Mouse (Mus musculus) thymus, adult 2 months (tissue): ENCODE measurements at regions not wholly inside any gene's neighbourhood (a gene's known extent, or its start where the extent isn't known, plus 50 kb on each side); places are given as distances from the start of the nearest gene placed in this dataset.

Source experiments
- DNase-seq: peaks from one replicate; pipeline ENCODE4 v3.0.0; 2021
- H3K27ac ChIP-seq: fragments of 200-500 bp; 2 replicates; pipeline ENCODE4 v1.5.1; 2012; ENCODE audit warnings: low read length, control low read depth; ENCODE audit not compliant: control insufficient read depth, insufficient read depth
- H3K27me3 ChIP-seq: fragments of 200-500 bp; 2 replicates; pipeline ENCODE4 v1.6.1; 2012; ENCODE audit warnings: mild to moderate bottlenecking, low read length, moderate library complexity, mixed read lengths; ENCODE audit not compliant: control insufficient read depth, insufficient read depth
- H3K36me3 ChIP-seq: fragments of 200-500 bp; 2 replicates; pipeline ENCODE4 v1.6.1; 2012; ENCODE audit warnings: mild to moderate bottlenecking, low read length, moderate library complexity; ENCODE audit not compliant: control insufficient read depth, insufficient read depth
- H3K4me1 ChIP-seq: fragments of 200-500 bp; replicated peaks from 2 replicates; pipeline ENCODE4 v1.6.1; 2012; ENCODE audit warnings: low read length; ENCODE audit not compliant: control insufficient read depth, insufficient read depth
- H3K4me3 ChIP-seq: fragments of 200-500 bp; 2 replicates; pipeline ENCODE4 v1.5.1; 2012; ENCODE audit warnings: mild to moderate bottlenecking, low read length, control low read depth, moderate library complexity; ENCODE audit not compliant: control insufficient read depth, insufficient read depth
- CTCF ChIP-seq: fragments of 200-500 bp; IDR thresholded peaks from 2 replicates; pipeline ENCODE4 v1.5.1; 2012; ENCODE audit warnings: mild to moderate bottlenecking, control low read depth, low read length, moderate library complexity, borderline replicate concordance; ENCODE audit not compliant: control insufficient read depth, poor library complexity, insufficient read depth; ENCODE audit errors: extremely low read depth
- POLR2A ChIP-seq: fragments of 200-500 bp; IDR thresholded peaks from 2 replicates; pipeline ENCODE4 v1.6.1; 2012; ENCODE audit warnings: mild to moderate bottlenecking, low read length, control low read depth, moderate library complexity; ENCODE audit not compliant: control insufficient read depth, poor library complexity, insufficient read depth; ENCODE audit errors: extremely low read depth
- WGBS: fragments of 180-500 bp; shearing (Covaris S2); methylation state at CpG from one replicate; pipeline ENCODE4 v1.1.7; 2018; 5-methylcytosine and 5-hydroxymethylcytosine counted together

DNA sequence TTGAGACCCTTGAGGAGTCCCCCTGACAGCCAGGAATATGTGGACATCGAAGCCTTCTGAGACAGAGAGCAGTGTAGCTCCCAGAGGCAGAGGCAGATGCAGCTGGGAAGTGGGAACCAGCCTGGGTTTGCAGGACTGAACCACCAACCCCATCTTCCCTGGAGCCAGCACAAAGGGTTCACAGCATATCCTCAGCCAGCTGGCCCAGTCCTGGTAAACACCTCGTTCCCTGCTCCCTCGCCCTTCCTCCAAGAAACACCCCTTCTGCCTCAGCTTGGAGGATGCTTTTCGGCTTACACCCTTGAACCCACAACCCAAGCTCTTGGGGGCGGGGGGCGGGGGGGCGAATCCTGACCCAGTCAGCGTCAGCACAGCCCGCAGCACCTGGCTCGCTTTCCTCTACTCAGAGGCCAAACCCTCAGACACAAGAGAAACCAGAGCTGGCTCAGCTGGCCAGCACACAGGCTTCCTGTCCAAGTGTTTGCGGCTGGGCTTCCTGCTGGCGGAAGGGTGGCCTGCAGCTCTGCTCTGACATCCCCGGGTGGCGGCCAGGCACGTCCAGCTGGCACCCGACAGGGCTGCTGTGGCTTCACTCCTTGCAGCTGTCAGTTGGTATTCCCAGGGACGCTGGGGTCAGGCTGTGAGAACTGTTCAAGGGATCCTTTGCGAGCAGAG lies 82.6 kb downstream of the Cpn2 start:
- no peaks in the 10 kb centered on the region for H3K36me3 ChIP-seq
- peak; percentile 26 for DNase-seq
- WGBS = 5% methylated on average over 18 of the region's 18 CpGs
- H3K27ac ChIP-seq = no peak overlapping the region
- TF ChIP-seq CTCF (no peak), POLR2A (no peak)
- peaks cover 68% of the 10 kb centered on the region for H3K4me1 ChIP-seq
- no peak overlapping the region for H3K4me3 ChIP-seq
- H3K27me3 ChIP-seq = no peaks in the 10 kb centered on the region

GRCm38 (mm10) chr16:30185707-30186106 lies 81.6 kb downstream of the Cpn2 start:
- H3K27me3 ChIP-seq = no peaks in the 10 kb centered on the region
- no peak overlapping the region for H3K4me3 ChIP-seq
- H3K27ac ChIP-seq = no peak overlapping the region
- no peaks in the 10 kb centered on the region for H3K36me3 ChIP-seq
- TF ChIP-seq POLR2A = no peak
- no peak for TF ChIP-seq CTCF
- DNase-seq = no peak
- H3K4me1 ChIP-seq = peaks cover 58% of the 10 kb centered on the region
- WGBS = 28% methylated on average over 7 of the region's 7 CpGs

DNA sequence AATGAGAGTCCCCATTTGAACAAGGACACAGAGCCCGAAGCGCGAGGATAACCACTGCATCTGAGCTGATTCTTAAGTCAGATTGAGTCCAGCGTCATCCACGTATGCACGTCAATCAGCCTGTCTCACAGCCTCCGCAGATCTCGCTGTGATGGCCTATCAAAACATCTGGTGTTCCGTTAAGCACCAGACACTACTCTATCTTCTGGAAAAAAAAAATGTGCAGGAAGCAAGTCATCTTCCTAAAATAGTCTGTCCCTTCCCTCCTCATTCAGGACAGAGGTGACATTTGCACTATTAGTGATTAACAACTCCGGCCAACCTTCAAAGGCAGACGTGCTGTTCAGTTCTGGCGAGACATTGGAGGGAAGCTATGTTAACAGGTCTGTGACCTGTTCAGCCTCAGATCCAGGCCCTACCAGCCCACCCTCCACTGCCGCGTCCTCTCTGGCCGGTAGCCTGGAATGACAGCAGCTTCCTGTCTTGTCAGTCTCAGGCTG lies 81.0 kb downstream of the Cpn2 start:
- WGBS = 39% methylated on average over 15 of the region's 15 CpGs
- Histone ChIP-seq H3K27me3 (no peaks in the 10 kb centered on the region), H3K4me3 (no peak overlapping the region), H3K27ac (peak overlapping the region; percentile 4; the same call in 1 of the 2 replicates), H3K36me3 (no peaks in the 10 kb centered on the region), H3K4me1 (peaks cover 53% of the 10 kb centered on the region)
- TF ChIP-seq POLR2A (no peak), CTCF (no peak)
- no peak for DNase-seq

DNA sequence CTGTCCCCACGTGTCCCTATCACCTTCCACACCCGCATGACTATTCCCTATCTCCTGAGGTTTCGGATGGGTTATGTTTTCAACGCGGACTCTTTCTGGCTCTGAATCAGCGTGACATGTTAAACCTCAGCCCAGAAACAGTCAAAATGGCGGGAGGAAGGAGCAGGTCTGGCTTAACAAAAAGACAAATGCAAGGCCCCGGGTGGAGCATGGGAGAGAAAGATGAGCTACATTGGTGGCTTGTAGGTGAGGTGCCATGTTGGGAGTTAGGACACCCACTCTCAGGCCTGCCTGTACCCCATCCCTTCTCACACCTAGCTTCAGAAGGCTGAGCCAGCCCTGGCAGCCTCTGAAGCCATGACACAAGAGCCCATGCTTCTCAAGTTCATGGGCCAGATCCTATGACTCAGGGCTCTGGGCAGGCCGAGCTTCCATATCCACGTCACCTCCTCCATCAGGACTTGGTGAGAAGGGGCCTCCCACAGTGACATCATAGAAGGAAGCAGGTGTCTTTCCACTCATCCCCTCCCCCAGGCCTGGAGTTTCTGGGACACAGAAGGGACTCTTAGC lies 80.5 kb downstream of the Cpn2 start:
- TF ChIP-seq CTCF = no peak
- no peak for TF ChIP-seq POLR2A
- DNase-seq = peak; percentile 10
- peak overlapping the region; percentile 4; the same call in 1 of the 2 replicates for H3K27ac ChIP-seq
- no peaks in the 10 kb centered on the region for H3K36me3 ChIP-seq
- peaks cover 49% of the 10 kb centered on the region for H3K4me1 ChIP-seq
- no peaks in the 10 kb centered on the region for H3K27me3 ChIP-seq
- WGBS = 76% methylated on average over 10 of the region's 10 CpGs
- H3K4me3 ChIP-seq = no peak overlapping the region

DNA sequence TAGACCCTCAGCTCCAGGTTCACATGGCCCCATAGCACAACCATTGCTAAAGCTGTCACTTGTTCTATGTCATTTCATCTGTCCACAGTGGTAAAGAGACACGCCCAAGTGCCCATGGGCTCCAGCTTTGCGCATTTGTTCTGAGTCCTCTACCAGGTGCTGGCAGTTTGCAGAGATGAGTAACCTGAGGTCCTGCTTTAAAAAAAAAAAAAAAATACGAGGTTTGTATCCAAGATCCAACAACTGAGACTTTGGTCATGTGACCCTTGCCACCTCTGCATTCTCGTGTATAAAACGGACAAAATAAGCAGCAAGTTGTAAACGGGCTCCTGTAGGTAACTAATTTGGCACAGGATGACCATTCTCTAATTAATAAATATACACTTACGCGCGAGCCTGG lies 79.9 kb downstream of the Cpn2 start:
- no peak overlapping the region for H3K27ac ChIP-seq
- H3K36me3 ChIP-seq = no peaks in the 10 kb centered on the region
- H3K27me3 ChIP-seq = no peaks in the 10 kb centered on the region
- WGBS = 23% methylated on average over 9 of the region's 9 CpGs
- TF ChIP-seq POLR2A (no peak), CTCF (no peak)
- DNase-seq = no peak
- H3K4me1 ChIP-seq = peaks cover 45% of the 10 kb centered on the region
- H3K4me3 ChIP-seq = peak overlapping the region; percentile 62

- Histone ChIP-seq H3K4me3 (peak overlapping the region; percentile 62), H3K36me3 (no peaks in the 10 kb centered on the region), H3K4me1 (peaks cover 45% of the 10 kb centered on the region), H3K27me3 (no peaks in the 10 kb centered on the region), H3K27ac (no peak overlapping the region)
- TF ChIP-seq POLR2A (no peak), CTCF (peak; percentile 88; the same call in 1 of the 2 replicates)
- DNase-seq = peak; percentile 83
- under 1% methylated on average over 21 of the region's 26 CpGs for WGBS
Observed at GRCm38 (mm10) chr16:30187907-30188414, 79.3 kb downstream of the Cpn2 start.
